Mouse (Mus musculus) thymus, postnatal 14 days (tissue): ENCODE measurements around the gene Tbx1.

Source experiments
- DNase-seq: peaks from one replicate; pipeline ENCODE4 v3.0.0; 2021

The Tbx1 gene

GRCm38 (mm10) chr16:18622019-18622418 lies 31.5 kb upstream of the Tbx1 start, which contains the start of gene Gp1bb:
TSS of gene Gp1bb (minus strand) at chr16:18622403.
- no peak for DNase-seq

GRCm38 (mm10) chr16:18621362-18622001 lies 31.0 kb upstream of the Tbx1 start:
- DNase-seq = no peak

- no peak for DNase-seq
Measured at GRCm38 (mm10) chr16:18620601-18621361, 30.3 kb upstream of the Tbx1 start.

- DNase-seq = no peak
Measured at GRCm38 (mm10) chr16:18620201-18620600, 29.7 kb upstream of the Tbx1 start.

GRCm38 (mm10) chr16:18619110-18619509 lies 28.6 kb upstream of the Tbx1 start:
- DNase-seq = no peak

GRCm38 (mm10) chr16:18618297-18618696 lies 27.8 kb upstream of the Tbx1 start:
- DNase-seq = no peak

- peak; percentile 87 for DNase-seq
Measured at GRCm38 (mm10) chr16:18617370-18618065, 27.0 kb upstream of the Tbx1 start.

GRCm38 (mm10) chr16:18613301-18613700 lies 22.8 kb upstream of the Tbx1 start:
- no peak for DNase-seq

- DNase-seq = no peak
Measured at GRCm38 (mm10) chr16:18611752-18612151, 21.3 kb upstream of the Tbx1 start.

GRCm38 (mm10) chr16:18609099-18609498 lies 18.6 kb upstream of the Tbx1 start:
- DNase-seq = no peak

GRCm38 (mm10) chr16:18608226-18608625 lies 17.8 kb upstream of the Tbx1 start:
- DNase-seq = no peak

- no peak for DNase-seq
Measured at GRCm38 (mm10) chr16:18605705-18606104, 15.2 kb upstream of the Tbx1 start.

GRCm38 (mm10) chr16:18604267-18604701 lies 13.8 kb upstream of the Tbx1 start:
- DNase-seq = no peak

GRCm38 (mm10) chr16:18601447-18601846 lies 11.0 kb upstream of the Tbx1 start:
- DNase-seq = no peak

GRCm38 (mm10) chr16:18598006-18598405 lies 7.5 kb upstream of the Tbx1 start:
- no peak for DNase-seq

- no peak for DNase-seq
Measured at GRCm38 (mm10) chr16:18596255-18596654, 5.8 kb upstream of the Tbx1 start.

- DNase-seq = no peak
Measured at GRCm38 (mm10) chr16:18593930-18594329, 3.5 kb upstream of the Tbx1 start.

- peak; percentile 68 for DNase-seq
Measured at GRCm38 (mm10) chr16:18591047-18592018, 862 bp upstream of the Tbx1 start.

- DNase-seq = no peak
Measured at GRCm38 (mm10) chr16:18589080-18589621, 1.3 kb downstream of the Tbx1 start.

GRCm38 (mm10) chr16:18588738-18589055 lies 1.8 kb downstream of the Tbx1 start:
- DNase-seq = no peak

- DNase-seq = no peak
Measured at GRCm38 (mm10) chr16:18587847-18588737, 2.4 kb downstream of the Tbx1 start.
